Mouse (Mus musculus): Measurements from ENCODE around the gene Tecta.

The Tecta gene

GRCm38 (mm10) chr9:42399829-42400228 lies at the start of gene Tecta:
Gene Tecta (minus strand): TSS chr9:42399929.
- in situ Hi-C loops (cut with MboI, MseI): no loop called here

GRCm38 (mm10) chr9:42449043-42449442 lies 49.3 kb upstream of the Tecta start:
- in situ Hi-C loops (cut with MboI, MseI): no loop called here

GRCm38 (mm10) chr9:42442100-42442499 lies 42.4 kb upstream of the Tecta start:
- in situ Hi-C loops (cut with MboI, MseI): no loop called here

GRCm38 (mm10) chr9:42441234-42441633 lies 41.5 kb upstream of the Tecta start:
- in situ Hi-C loops (cut with MboI, MseI): no loop called here

DNA sequence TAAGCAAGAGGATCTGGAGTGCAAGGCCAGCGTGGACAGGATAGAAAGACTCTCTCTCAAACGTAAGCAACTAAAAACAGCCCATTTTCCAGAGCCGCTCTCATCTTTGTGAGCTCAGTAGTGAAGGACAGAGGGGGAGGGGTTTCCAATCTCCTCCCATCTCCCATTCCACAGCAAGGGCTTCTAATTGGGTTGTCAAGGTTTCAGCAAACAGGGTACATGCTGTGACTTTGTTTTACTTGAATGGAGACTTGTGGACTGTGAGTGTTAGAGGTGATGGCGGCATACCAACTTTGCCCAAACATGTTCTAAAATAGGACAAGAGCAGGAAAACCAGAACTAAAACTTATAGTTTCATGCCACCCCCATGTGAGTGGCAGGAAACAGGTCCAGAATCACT lies 39.7 kb upstream of the Tecta start:
- in situ Hi-C loops (cut with MboI, MseI): no loop called here

- in situ Hi-C loops (cut with MboI, MseI): no loop called here
Measured at GRCm38 (mm10) chr9:42432155-42432554, 32.4 kb upstream of the Tecta start.

DNA sequence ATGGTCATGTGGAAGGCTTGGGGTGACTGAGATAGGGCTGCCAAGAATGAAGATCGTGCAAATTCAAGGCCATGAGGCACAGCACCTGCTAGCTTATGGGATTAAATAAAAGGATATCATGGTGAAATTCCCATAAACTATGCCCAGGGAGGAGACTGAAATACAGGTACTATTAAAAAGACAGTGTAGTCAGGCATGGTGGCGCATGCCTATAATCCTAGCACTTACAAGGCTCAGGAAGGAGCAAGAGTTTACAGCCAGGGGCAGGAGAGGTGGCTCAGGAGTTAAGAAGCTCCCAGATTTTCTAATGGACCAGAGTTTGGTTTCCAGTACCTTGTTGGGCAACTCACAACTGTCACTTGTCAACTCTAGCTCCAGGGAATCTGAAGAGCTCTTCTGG lies 31.9 kb upstream of the Tecta start:
- in situ Hi-C loops (cut with MboI, MseI): no loop called here

- in situ Hi-C loops (cut with MboI, MseI): loop anchor here (5.0 kb wide), 1 partner anchor 34 kb away; no protein-coding TSS in a partner anchor
Measured at GRCm38 (mm10) chr9:42428060-42428924, 28.6 kb upstream of the Tecta start.

DNA sequence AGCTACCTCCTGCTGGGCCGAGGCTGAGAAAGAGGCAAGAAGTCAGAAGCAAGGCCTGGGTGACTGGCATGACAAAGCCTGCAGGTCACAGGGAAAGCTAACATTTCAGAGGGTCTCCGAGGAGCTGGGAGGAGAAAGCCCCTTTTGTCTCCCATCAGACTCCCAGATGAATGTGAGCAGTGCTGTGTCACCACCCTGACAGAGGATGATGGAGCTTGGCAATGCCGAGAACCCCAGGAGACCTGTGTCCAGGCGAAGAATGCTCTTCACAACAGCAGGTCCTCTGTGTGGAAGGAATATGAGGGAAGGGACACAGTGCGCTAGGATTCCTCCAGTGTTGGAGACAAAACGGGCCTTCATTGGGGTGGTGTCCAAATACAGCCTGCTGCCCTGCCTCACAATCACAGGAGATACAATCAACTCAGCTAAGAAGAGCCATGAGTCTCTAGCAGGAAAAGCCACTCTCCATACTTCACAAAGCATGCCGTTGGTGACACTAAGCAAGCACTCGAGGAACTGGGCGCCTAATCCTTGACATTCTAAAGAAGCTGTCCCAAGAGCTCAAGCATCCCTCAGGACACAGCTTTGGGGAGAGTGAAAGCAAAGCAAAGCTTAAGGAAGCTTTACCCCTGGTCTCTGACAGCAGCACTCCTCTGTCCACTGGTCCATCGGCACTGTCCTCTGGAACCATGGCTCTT lies 27.1 kb upstream of the Tecta start:
- in situ Hi-C loops (cut with MboI, MseI): loop anchor here (5.0 kb wide), 1 partner anchor 35 kb away; no protein-coding TSS in a partner anchor

- in situ Hi-C loops (cut with MboI, MseI): no loop called here
Measured at GRCm38 (mm10) chr9:42423649-42424048, 23.9 kb upstream of the Tecta start.

DNA sequence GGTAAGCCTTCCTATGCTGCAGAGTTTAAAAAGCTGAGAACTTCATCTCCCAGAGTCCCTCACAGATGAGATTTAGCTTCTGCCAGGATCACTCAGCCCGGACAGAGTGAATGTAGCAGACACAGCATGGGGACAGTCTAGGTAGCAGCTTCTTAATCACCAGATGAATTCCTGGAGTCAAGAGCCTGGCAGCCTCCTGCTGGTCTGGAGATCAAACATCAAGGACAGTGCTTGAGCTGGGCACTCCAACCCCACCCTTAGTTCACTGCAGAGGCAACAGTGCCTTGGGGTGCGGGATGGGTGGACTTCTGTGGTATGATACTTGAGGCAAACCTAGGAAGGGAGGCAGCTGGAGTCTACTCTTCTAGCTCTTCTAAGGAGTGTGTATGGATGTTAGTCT lies 20.0 kb upstream of the Tecta start:
- in situ Hi-C loops (cut with MboI, MseI): no loop called here

- in situ Hi-C loops (cut with MboI, MseI): no loop called here
Measured at GRCm38 (mm10) chr9:42418786-42419185, 19.1 kb upstream of the Tecta start.

DNA sequence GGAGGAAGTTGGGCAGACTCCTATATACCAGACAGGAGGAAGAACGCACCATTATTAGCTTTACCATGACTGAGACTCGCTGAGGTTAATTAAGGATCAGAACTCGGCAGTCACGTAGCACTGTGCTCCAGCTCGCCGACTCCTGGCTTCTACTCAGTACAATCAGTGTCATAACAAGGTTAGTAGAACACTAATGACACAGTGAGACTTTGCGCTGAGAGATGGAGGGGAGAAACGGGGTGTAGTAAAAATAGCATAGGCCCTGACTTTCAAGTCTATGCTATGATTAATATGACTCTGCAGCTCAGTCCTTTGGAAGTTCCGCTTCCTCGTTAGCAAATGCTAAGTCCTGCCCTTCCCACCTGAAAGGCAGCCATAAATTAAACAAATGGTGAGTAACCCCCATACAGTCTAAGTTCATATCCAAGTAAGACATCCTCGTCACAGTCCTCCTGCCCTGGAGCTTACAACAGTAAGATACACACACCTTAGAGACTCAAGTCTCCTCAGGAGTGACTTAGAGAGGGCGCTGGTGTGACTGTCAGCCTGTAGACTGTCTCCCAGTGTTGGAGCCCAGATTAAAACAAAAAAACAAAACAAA lies 17.7 kb upstream of the Tecta start:
- in situ Hi-C loops (cut with MboI, MseI): no loop called here

- in situ Hi-C loops (cut with MboI, MseI): no loop called here
Measured at GRCm38 (mm10) chr9:42415184-42415583, 15.5 kb upstream of the Tecta start.

- in situ Hi-C loops (cut with MboI, MseI): no loop called here
Measured at GRCm38 (mm10) chr9:42413345-42413744, 13.6 kb upstream of the Tecta start.

DNA sequence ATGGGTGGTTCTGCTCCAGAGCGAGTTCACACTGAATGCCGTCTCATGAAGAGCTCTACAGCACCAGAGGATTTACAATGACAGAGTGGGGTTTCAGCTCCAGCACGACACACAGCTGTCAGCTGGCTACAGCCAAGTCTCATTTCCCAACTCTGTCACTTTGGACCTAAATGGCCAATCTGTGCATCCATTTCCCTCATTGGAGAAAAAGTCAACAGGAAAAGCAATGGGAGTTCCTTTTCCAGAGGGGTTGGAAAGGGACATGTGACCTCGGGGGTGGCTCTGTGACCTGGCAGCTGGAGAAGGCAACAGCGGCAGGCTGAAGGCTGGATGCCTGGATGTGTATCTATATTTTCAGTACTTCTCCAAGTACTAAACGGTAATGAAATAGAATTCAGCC lies 11.6 kb upstream of the Tecta start:
- in situ Hi-C loops (cut with MboI, MseI): no loop called here

- in situ Hi-C loops (cut with MboI, MseI): no loop called here
Measured at GRCm38 (mm10) chr9:42405736-42406135, 6.0 kb upstream of the Tecta start.

DNA sequence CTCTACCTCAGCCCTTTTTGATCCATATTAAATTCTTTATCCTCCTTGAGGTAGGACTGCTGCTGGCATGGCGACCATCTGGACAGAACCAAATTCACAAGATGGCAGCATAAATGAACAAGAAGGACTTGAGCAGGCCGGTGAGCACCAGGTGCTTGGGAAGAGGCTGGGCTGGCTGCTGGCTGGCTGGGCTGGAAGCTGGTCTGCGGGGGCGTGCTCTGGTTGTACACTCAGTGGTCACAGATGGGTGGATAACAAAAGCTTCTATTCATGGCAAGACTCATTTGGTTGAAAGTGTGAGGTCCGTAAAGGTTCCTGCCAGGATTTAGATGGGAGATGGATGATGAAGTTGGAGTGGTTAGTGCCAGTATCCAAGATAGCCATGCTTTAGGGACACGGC lies 1.8 kb upstream of the Tecta start:
- in situ Hi-C loops (cut with MboI, MseI): no loop called here

- in situ Hi-C loops (cut with MboI, MseI): no loop called here
Measured at GRCm38 (mm10) chr9:42396141-42396540, 3.6 kb downstream of the Tecta start.

DNA sequence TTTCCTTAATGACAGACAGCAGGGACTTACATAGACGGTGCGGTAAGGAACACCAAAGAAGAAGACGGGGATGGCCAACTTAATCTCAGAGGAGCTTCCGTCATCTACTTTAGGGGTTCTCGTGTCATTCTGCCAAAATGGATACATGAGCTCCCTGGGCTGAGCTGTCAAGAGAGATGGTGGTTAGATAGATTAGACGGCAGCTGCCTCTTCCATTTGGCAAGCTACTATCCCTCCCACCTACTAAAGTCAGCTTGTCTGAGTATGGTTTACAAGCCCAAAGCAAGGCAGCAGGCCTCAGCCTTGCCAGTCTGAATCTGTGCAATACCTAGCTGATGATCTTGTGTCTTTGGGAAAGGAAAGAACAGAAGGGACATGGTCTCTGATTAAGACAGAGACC lies 4.8 kb downstream of the Tecta start:
- in situ Hi-C loops (cut with MboI, MseI): no loop called here

- in situ Hi-C loops (cut with MboI, MseI): no loop called here
Measured at GRCm38 (mm10) chr9:42394321-42394720, 5.4 kb downstream of the Tecta start.

DNA sequence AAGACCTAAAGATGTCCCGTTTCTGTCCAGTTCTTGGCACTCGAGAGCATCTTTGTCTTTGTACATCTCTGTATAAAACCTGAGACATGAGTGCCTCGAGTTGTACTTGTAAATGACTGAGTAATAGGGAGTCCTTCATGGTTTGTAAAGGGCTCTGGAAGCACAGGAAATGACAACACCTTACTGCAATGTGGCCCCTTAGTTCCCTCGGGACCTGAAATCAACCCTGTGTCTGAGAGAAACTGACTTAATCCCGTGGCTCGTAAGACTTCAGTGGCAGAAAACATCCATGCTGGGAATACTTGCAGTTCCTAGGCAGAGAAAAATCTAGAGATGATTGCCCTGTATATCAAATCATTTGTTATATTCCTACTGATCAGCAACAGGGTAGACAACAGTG lies 6.8 kb downstream of the Tecta start:
- in situ Hi-C loops (cut with MboI, MseI): no loop called here

GRCm38 (mm10) chr9:42388490-42388889 lies 11.2 kb downstream of the Tecta start:
- in situ Hi-C loops (cut with MboI, MseI): no loop called here
